Mouse (Mus musculus): Measurements from ENCODE around the gene 2310039H08Rik. TPM values are rescaled to one million over a fixed set of nuclear protein-coding genes. Genes with fewer than 3 reads are reported as not detected.

2310039H08Rik gene
- total RNA-seq (2021) (10 to 100 TPM; 73.1 to 74.1 TPM), polyA plus RNA-seq (2012; rRNA removed) (296 and 305 TPM in 2 replicates)
- long read RNA-seq, transcript 2310039H08Rik-201 (1 exons, 762 nt) = major isoform, 71 of 71 reads
- long read RNA-seq, partial matches to known transcripts = 0 of 71 reads
- long read RNA-seq, other reads (novel, unspliced or antisense) = 0 of 71 reads

DNA sequence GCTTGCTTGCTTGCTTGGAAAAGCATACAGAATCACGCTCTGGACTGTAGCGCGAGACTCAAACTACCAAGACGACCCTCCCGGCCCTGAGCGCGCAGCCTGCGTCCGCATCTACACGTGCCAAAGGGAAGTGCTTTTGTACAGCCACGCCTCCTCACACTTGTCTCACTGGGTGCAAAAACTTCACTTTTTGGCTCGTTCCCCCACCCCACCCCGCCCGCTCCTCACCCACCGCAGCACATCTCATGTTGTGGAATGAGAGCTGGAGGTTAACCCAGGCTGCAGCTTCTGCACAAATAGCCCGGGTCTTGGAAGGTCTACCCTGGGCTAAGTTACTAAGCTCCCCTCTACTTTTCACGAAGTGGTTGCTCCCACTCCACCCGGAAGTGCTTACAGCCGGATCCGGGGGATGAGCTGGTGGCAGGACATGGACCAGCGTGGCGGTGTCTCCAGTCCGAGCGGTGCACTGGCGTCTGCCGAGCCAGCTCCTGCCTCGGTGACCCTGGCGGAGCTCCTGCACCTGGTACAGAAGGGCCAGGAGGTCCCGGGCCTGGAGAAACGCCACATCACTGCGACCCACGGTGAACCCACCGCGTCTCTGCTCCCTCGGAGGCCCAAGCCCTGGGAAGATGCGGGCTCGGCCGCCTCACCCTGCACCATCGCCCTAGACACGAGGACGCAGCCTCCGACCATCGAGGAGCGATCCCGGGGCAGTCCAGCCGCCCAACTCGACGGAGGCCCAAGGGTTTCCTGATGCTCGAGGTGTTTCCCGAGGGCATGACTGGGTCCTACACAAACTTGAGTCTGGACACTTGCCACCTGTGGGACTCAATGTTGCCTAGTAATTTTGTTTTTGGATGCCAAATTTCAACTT, at the start of gene 2310039H08Rik:
Gene 2310039H08Rik (plus strand): TSS at position 232 of the 874 bp plus-strand sequence.
- DNase-seq = peak; percentile 91

DNA sequence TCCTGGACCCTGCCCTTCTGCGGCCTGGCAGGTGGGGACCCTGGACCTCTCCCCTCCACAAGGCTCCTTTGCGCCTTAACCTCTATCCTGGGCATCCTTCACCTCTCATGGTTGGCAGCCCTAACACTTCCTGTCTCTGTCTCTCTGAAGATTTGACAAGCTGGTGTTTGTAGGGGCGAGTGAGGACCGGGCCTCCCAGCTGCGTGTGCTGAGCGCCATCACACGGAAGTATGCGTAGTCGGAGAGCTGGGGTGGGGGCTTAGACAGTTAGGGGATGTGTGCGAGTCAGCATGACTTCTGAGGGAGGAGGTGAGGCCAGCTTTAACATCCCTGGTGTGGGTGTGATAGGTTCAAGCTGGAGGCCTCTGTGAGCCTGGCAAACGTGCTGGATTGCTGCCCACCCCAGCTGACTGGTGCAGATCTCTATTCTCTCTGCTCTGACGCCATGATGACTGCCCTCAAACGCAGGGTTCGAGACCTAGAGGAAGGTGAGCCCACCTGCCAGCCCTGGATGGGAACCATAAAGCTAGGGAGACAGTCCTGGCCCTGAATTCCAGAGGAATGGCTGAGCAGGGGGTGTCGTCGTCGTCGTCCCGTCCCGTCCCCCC, 47.9 kb upstream of the 2310039H08Rik start:
- DNase-seq = no peak

DNA sequence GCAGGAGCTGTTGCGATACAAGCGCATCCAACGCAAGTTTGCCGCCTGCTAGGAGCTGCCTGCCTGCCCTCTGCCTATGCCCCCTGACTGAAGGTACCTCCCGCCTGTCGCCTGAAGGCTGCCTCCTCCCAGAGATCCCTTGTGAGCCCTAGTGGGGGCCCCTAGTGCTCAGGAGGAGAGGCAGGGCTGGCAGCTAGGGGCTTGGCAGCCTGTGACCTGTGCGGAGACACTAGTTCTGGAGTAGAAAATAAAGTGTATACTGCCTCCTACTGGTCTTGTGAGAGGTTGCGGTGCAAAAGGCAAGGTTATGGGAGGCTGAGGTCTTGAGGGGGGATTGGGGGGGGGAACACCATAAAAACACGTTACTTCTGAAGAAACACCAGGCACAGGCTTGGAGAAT, 47.2 kb upstream of the 2310039H08Rik start:
- DNase-seq = no peak

DNA sequence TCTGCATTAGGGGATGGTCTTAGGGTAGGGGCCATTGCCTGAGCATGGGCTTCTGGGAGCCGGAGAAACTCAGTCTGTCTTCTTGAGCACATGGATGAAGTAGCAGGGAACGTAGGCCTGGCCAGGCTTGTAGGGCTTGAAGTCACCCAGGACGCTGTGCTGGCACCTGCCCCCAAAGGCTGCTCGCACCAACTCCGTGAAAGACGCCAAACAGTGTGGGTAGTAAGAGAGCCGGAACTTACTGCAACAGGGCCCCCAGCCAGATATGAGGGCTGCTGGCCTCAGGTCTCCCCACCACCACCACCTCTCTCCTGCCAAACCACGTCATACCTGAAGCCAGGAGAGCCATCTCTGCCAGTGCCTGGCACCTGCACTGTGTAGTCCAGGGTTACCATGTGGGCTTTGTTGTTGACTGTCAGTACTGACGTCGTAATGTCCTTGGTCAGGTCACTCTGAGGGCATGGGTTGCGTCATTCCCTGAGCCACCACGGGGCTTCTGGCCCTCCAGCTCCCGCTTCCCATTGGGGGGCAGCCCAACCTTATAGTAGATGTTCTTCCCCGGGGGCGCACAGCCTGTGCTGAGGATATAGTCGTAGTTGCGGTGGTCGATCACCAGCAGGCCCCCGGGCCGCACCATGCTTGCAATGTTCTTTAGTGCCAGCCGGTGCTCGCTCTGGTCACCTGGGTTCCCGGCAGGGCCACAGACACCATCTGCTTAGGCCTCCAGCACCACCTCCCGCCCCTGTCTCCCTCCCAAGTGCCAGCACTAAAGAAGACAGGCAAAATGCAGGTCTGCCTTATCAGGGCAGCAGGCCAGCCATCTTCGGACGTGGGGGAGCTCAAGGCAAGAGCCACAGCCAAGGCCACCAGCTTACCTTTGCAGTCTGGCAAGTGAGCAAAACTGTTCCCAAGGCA, 46.4 kb upstream of the 2310039H08Rik start:
- DNase-seq = peak; percentile 45

DNA sequence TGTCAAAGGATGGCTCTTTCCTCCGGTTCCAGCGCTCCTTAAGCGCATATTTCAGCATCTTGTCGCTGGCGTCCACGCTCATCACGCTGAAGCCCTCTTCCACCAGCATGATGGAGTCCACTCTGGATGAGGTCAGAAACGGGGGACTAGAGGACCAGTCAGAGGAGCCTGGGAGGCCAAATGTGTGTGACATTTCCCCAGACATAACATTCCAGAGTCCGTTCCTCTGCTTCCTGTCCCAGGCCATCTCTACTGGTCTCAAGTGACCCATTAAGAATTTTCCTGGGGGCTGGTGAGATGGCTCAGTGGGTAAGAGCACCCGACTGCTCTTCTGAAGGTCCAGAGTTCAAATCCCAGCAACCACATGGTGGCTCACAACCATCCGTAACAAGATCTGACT, 45.2 kb upstream of the 2310039H08Rik start:
- no peak for DNase-seq

DNA sequence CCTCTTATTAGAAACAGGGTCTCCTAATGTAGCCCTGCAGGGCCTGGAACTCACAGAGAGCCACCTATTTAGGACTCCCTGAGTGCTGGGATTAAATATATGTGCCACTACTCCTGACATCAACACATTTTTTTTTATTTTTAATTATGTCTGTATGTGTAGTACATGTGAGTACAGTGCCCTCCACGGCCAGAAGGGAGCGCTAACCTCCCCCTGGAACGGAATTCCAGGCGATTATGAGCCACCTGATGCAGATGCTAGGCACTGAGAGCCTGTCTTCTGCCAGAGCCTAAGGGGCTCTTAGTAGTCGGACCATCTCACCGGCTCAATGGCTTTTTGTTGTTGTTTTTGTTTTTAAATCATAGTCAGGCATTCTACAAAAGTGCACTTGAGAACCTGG, 44.4 kb upstream of the 2310039H08Rik start:
- DNase-seq = no peak

DNA sequence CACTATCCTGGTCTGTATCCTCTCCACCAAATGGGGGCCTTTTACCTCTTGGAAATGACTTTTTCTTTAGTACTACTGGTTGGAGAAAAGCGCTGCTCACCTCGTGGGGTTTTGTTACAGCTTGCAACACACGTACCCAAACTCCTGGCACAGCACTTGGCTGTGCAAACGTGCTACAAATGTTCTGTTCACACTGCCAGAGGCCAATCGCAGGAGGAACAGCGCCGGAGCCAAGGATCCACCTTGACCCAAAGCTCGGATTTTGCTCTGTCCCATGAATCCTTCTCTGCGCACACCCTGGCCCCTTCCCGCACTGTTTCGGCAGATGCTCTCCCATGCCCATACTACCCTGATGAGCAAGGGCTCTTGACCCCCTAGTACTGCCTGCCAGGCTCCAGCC, 43.9 kb upstream of the 2310039H08Rik start:
- DNase-seq = no peak

DNA sequence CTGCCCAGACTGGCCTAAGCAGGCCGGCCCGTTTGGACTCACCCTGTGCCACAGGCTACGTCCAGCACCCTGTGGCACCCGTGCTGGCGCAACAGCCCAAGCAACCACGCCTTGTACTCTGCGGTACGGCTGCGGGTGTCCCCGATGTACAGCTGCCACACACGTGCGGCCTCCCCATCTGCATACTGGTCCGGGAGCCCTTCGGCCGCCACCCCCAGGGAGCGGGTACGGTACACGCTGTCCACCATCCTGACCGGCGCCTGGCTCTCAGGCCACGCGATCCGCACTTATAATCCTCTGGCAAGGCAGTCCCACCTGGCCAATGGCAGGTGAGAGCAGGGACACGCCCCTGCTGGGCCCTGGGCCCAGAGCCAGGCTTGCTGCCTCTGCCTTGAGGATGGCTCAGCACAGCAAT, 43.5 kb upstream of the 2310039H08Rik start, which contains the start of gene Gnmt:
Gene Gnmt (minus strand): TSS at position 265 of the 415 bp plus-strand sequence.
- DNase-seq = peak; percentile 52

DNA sequence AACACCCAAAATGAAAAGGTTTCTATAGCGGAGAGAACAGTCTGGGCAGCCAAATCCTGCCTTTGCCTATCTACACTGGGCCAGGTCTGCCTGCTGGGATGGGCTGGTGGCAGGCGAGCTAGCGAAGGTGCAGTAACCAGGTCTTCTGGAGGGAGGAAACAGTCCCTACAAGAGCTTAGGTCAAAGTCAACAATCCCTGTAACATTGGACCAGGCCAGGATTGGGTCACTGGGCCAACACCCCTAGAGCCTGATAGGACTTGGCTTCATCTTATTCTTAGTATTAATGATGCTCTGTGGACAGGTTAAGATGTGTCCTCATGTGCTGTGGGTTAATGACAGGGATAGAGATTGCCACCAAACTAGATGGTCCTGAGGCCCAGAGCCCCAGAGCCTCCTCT, 38.4 kb upstream of the 2310039H08Rik start:
- DNase-seq = no peak

DNA sequence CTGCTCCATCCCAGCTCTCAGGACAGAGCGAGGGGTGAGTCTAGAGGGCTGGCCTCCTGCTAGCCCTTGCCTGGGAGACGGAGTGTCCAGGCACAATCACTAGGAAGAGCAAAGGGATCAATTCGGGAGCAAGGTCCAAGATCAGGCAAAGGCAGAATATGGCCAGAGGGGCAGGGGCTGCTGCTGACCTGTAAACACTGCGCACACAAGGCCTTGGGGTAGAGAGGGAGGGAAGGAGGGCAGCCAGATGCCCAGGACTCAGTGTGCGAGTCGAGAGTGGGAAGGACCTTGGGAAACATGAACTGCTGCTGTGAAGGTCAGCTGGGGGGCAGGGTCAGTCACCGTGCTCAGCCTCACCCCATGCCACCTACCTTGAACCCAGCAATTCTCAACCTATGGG, 37.1 kb upstream of the 2310039H08Rik start:
- no peak for DNase-seq

DNA sequence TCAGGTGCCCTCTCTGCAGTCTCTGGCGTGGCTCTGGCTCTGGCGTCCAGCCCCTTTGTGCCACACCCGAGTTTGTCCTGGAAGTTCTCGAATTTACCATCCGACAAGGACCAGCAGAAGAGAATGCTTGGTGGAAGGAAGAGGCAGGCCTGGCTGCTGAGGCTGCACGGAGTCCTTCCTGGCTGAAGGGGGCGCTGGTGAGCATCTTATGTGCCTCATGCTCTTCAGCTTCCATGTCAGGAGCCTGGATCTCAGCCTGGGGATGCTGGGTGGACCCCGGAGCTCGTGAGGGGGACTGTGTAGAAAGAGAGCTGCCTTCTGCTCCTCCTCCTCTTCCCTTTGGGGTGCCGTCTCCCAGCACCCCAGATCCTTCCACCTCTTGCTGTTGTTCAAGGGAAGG, 36.3 kb upstream of the 2310039H08Rik start:
- no peak for DNase-seq

DNA sequence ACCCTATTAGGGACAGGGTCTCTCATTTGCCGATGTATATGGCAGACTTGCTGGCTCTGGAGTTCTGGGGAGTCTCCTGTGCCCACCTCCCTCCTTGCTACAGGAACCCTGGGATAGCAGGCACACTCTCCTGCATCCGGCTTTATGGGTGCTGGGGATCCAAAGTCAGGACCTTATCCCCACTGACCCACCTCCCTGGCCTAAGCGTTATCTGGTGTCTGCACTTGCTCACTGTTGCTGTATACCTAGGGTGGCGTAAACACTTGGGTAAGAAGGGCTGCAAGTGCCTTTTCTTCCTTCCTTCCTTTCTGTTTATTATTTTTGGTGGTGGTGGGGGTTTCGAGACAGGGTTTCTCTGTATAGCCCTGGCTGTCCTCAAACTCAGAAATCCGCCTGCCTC, 31.1 kb upstream of the 2310039H08Rik start:
- no peak for DNase-seq

DNA sequence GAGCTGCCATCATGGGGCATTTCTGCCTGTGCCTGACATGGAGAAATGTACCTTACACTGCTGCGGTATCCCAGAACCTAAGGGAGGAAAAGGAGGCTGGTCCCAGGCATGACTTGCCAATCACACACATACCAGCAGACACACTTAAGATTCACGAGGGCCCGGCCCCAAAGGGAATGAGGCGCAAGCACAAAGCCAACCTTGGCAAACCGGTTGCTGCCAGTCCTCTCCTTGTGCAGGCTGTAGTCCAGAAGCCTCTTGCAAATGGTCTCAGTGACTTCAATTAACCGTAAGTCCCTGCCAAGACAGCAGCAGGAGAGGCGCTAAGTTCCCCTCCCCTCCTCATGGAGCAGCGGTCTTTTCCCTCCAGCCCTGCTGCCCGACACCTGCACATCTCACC, 29.4 kb upstream of the 2310039H08Rik start:
- DNase-seq = no peak

DNA sequence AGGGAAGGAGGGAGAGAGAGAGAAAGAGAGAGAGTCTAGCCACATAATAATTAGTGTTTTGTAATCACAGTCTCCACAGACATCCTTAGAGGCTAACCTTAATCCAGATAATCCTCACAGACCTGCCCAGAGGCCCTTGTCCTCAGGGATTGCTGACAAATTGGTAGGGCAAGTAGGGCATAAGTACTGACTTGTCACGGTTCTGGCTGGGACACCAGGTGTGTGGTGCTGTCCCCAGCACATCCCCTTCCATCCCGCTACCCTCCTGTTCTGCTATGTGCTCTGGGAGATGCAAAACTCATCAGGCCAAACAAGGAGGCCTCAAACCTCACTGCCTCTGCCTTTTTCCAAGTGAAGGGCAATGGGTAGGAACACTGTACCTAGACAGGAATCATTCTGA, 26.9 kb upstream of the 2310039H08Rik start:
- DNase-seq = no peak

DNA sequence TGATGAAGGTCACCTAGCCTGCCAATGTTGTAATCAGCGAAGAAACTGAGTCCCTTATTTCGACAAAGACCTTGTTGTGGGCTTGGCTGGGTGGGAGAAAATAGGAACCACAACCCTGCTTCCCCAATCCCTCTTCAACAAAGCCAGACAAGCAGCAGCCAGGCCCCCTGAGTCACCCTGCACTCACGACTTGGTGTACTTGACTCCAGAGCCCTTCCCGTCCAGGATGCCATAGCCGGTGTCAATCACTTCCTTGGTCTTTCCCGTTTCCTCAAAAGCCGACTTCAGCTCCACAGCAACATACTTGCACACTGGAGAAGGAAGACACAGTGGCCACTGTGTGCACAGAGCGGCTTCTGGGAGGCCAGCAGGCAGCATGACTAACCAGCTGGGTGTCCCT, 25.2 kb upstream of the 2310039H08Rik start:
- no peak for DNase-seq

DNA sequence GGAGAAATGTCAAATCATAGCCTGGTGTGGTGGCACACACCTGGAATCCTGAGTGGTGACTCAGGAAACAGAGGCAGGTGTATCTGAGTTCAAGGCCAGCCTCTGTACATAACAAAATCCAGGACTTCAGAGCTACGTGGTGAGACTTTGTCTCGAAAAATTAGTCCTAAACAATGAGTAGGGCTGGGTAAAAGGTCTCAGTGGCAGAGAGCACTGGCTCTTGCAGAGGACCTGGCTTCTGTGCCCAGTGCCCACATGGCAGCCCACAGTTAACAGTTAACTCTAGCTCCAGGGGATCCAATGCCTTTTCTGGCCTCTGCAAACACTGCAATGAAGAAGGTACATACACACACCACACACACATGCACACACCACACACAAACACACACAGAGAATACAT, 24.6 kb upstream of the 2310039H08Rik start:
- DNase-seq = no peak

DNA sequence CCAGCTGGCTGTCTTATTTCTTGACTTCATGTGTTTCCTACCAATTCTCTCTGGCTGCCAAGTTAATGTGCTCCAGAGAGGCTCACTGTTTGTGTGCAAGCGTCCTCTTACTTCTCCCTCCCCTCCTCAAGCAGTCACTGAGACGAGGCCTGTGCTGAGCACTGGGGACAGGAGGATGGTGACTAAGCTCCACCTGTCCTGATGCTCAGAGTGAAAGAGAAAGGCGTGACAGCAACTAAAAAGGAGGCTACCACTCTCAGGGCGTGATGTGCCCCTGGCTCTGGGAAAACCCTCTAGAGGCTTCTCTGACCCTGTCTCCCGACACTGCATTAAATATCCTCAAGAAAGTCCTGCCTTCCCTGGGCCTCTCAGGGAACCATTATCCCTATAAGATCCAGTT, 23.2 kb upstream of the 2310039H08Rik start:
- no peak for DNase-seq

DNA sequence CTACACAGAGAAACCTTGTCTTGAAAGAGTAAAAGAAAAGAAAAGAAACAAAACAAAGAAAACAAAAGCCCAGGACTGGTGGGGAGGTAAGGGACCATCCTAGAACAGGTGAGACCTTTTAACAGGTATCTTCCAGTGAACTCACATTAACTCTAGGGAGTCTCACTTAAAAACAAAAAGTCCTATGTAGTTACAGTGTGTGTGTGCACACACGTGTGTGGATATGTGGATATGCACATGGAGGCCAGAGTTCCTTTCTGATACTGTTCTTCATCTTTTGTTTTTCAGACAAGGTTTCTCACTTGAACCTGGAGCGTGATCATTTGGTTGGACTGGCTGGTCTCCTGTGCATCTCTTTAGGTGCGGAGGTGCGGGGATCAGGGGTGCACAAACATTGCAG, 21.9 kb upstream of the 2310039H08Rik start:
- DNase-seq = no peak

DNA sequence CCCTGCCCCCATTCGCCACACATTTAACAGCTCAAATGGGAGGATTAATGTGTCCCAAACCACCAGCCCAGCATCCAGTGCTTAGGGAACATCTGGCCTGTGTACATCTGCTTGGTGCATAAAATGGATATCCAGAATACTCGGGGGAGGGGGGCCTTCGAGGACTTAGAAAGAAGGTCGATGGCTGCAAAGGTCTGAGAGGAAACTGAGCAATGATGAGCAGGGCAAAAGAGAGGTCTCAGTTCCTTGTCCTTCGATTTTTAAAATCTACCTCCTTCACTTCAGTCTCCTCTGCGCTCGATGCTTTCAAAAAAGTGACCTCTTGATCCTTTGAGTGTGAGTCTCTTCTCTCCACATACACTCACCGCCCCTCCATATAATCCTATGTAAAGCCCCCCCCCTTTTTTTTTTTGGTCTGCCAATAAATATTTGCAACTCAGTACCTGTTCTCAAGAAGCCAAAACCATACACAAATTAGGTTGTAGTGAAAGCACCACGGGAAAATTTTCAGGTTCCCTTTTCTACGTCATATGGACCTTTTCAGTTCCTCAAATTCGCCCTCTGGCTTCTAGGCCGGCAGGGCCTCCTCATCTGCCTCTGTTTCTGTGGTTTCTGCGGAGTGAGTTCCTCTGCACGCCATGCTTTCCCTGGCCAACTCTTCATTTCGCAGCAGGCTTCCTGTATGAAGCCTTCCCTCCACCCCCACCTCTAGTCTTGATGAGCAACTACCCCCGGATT, 21.2 kb upstream of the 2310039H08Rik start:
- no peak for DNase-seq

DNA sequence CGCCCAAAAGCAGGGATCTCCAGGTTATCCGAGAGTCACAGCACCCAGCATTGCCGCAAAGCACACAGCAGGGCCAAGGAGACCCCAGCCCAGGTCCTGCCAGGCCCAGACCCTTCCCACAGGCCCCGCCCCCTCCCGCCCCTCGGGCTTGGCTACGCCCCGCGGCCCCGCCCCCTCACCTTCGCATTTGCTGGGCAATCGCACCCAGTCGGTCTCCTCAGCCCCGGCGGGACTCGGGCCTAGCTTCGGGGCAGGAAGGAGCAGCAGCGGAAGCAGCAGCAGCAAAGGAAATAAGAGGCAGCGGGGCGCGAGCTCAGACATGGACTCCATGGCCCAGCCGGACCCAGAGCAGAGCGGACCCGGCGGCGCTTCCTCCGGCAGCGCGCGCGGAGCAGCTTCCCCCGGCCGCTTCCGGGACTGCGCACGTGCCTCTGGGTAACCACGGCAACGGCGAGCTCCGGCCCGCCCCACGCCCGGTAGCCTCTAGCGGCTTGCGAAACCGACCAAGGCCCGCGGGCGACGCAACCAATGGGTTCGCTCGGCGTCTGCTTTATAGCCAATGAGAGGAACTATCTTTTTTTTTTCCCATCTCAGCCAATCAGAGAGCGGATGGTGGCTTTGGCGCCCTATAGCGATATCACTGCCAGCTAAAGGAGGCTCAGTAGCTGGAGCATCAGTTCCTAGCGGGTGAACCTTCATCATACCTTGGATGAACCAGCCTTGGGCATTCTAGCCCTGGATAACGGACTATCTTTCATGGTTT, 20.5 kb upstream of the 2310039H08Rik start, which contains the start of gene Cnpy3:
Gene Cnpy3 (minus strand): TSS at position 421 of the 763 bp plus-strand sequence.
- DNase-seq = peak; percentile 98
